Mouse (Mus musculus): ENCODE measurements around the gene Plek. TPM values are rescaled to one million over a fixed set of nuclear protein-coding genes. Genes with fewer than 3 reads are reported as not detected.

Plek gene
- total and polyA plus RNA-seq, 3 experiments = 166 to 354 (median 223) TPM

GRCm38 (mm10) chr11:17004899-17005846, 47.0 kb downstream of the Plek start:
- dilution Hi-C loops (cut with MboI; ENCODE audit: extremely low pct_ligation_motif_present, extremely low pct_unique_long_range_greater_than_20kb, low sequenced_read_pairs) = no loop called here
- H3K79me2 ChIP-seq (replicated peaks; ENCODE audit: control insufficient read depth, extremely low read depth, insufficient read depth, poor library complexity, severe bottlenecking) = peaks cover 78% of the 10 kb centered on the region
- peaks cover 10 to 21% of the 10 kb centered on the region in 2 experiments for H3K36me3 ChIP-seq (replicated peaks in 1 of 2; ENCODE audit: control insufficient read depth in 1 of 2, insufficient read depth in 1 of 2, low read length in 1 of 2)
- in situ Hi-C loops (cut with MboI; ENCODE audit: low pct_ligation_motif_present, low pct_unique_long_range_greater_than_20kb, low sequenced_read_pairs) = loop anchor here (5.0 kb wide), 1 partner anchor 38 kb away; no protein-coding TSS in a partner anchor
- peak overlapping the region; percentile 99 for H3K4me2 ChIP-seq (ENCODE audit: insufficient read depth, low read depth, poor library complexity, severe bottlenecking)
- peak overlapping the region; percentile 56 to 74 (median 60) for H3K4me3 ChIP-seq (replicated peaks in 1 of 3; ENCODE audit: low read depth in 2 of 3, low read length in 2 of 3, poor library complexity in 1 of 3)
- peak overlapping the region; percentile 95 for H3K27ac ChIP-seq (ENCODE audit: insufficient read depth, low read depth)
- H3K4me1 ChIP-seq (ENCODE audit: control insufficient read depth in 1 of 2, insufficient read depth in 2 of 2) = peaks cover 9 to 62% of the 10 kb centered on the region in 2 experiments
- H3K27me3 ChIP-seq (replicated peaks) = no peaks in the 10 kb centered on the region
- H3K9me3 ChIP-seq (replicated peaks; ENCODE audit: low read length) = no peaks in the 10 kb centered on the region
- peak overlapping the region; percentile 100 for H3K9ac ChIP-seq (ENCODE audit: insufficient read depth, low read depth)
- DNase-seq (ENCODE audit: extremely low read depth) = peak; percentile 84
- TF ChIP-seq ZMIZ1 (IDR thresholded peaks at IDR 0.05; ENCODE audit: low read depth, low read length) (0 out of 2 replicates have a peak, but pooled peaks have one; percentile 16), IRF4 (IDR thresholded peaks at IDR 0.05; ENCODE audit: low read depth, low read length) (peak; percentile 52; the same call in 1 of the 2 replicates), CHD1 (IDR thresholded peaks at IDR 0.05; ENCODE audit: low read depth, low read length) (peak; percentile 71), MEF2A (IDR thresholded peaks at IDR 0.05; ENCODE audit: borderline replicate concordance, low read depth, low read length) (peak; percentile 13; the same call in 1 of the 2 replicates), KAT2A (IDR thresholded peaks at IDR 0.05; ENCODE audit: insufficient replicate concordance, low read length) (no peak), ETS1 (conservative IDR thresholded peaks at IDR 0.05; ENCODE audit: low read depth, low read length) (peak; percentile 91), POLR2AphosphoS2 (IDR thresholded peaks at IDR 0.05; ENCODE audit: low read depth, low read length) (no peak; the same call in 1 of the 2 replicates), USF2 (conservative IDR thresholded peaks at IDR 0.05; ENCODE audit: low read depth, low read length) (no peak), CTCF (conservative IDR thresholded peaks at IDR 0.05 in 1 of 2, IDR thresholded peaks at IDR 0.05 in 1 of 2; ENCODE audit: low read depth in 2 of 2, low read length in 2 of 2) (no peak), MYC (IDR thresholded peaks at IDR 0.05; ENCODE audit: low read depth, low read length) (peak; percentile 89), JUND (conservative IDR thresholded peaks at IDR 0.05; ENCODE audit: low read depth, low read length) (0 out of 2 replicates have a peak, but pooled peaks have one; percentile 45), MAZ (IDR thresholded peaks at IDR 0.05; ENCODE audit: low read depth, low read length) (0 out of 2 replicates have a peak, but pooled peaks have one; percentile 8), RCOR1 (conservative IDR thresholded peaks at IDR 0.05; ENCODE audit: low read depth, low read length) (0 out of 2 replicates have a peak, but pooled peaks have one; percentile 56), MAX (IDR thresholded peaks at IDR 0.05; ENCODE audit: low read length) (peak; percentile 80), SMC3 (IDR thresholded peaks at IDR 0.05; ENCODE audit: low read depth, low read length) (no peak), NRF1 (IDR thresholded peaks at IDR 0.05; ENCODE audit: low read depth, low read length) (no peak), ELF1 (IDR thresholded peaks at IDR 0.05; ENCODE audit: low read depth, low read length) (no peak; the same call in 1 of the 2 replicates), USF1 (IDR thresholded peaks at IDR 0.05; ENCODE audit: low read depth, low read length) (no peak), RAD21 (IDR thresholded peaks at IDR 0.05; ENCODE audit: low read depth, low read length) (no peak), MXI1 (IDR thresholded peaks at IDR 0.05; ENCODE audit: low read depth, low read length) (peak; percentile 96), POLR2A (IDR thresholded peaks at IDR 0.05; ENCODE audit: low read depth, low read length) (peak; percentile 49), NELFE (IDR thresholded peaks at IDR 0.05; ENCODE audit: low read depth, low read length) (no peak), SIN3A (IDR thresholded peaks at IDR 0.05; ENCODE audit: low read length) (peak; percentile 92), UBTF (IDR thresholded peaks at IDR 0.05; ENCODE audit: low read depth, low read length) (no peak), BHLHE40 (IDR thresholded peaks at IDR 0.05; ENCODE audit: low read depth, low read length) (peak; percentile 57), E2F4 (IDR thresholded peaks at IDR 0.05; ENCODE audit: insufficient replicate concordance, low read depth, low read length) (no peak), JUN (IDR thresholded peaks at IDR 0.05; ENCODE audit: insufficient read depth, low read depth, low read length) (no peak; the same call in 1 of the 2 replicates), ZC3H11A (IDR thresholded peaks at IDR 0.05; ENCODE audit: low read depth, low read length) (no peak), ZNF384 (IDR thresholded peaks at IDR 0.05; ENCODE audit: low read depth, low read length) (no peak), EP300 (IDR thresholded peaks at IDR 0.05; ENCODE audit: low read length) (peak; percentile 69; the same call in 1 of the 2 replicates), ZKSCAN1 (IDR thresholded peaks at IDR 0.05; ENCODE audit: borderline replicate concordance, low read depth, low read length) (no peak), PAX5 (IDR thresholded peaks at IDR 0.05; ENCODE audit: low read length) (no peak), CHD2 (IDR thresholded peaks at IDR 0.05; ENCODE audit: low read length) (peak; percentile 10; the same call in 1 of the 2 replicates), HCFC1 (IDR thresholded peaks at IDR 0.05; ENCODE audit: low read depth, low read length) (no peak), GABPA (IDR thresholded peaks at IDR 0.05; ENCODE audit: insufficient replicate concordance, low read depth, low read length) (no peak), TBP (conservative IDR thresholded peaks at IDR 0.05; ENCODE audit: low read depth, low read length) (0 out of 2 replicates have a peak, but pooled peaks have one; percentile 49), TCF12 (IDR thresholded peaks at IDR 0.05; ENCODE audit: low read depth, low read length) (0 out of 2 replicates have a peak, but pooled peaks have one; percentile 24)

Measured in CH12.LX (cell line).